Mouse (Mus musculus) midbrain, embryonic 16.5 days (tissue): Measurements from ENCODE around the gene P2ry10b. TPM values are rescaled to one million over a fixed set of nuclear protein-coding genes. Genes with fewer than 3 reads are reported as not detected.

Source experiments
- ATAC-seq: fragments of 200-750 bp; cut with Nextera tagmentation; 2 replicates; pipeline ENCODE4 v1.8.0; 2017; ENCODE audit warnings: moderate TSS enrichment
- H3K27ac ChIP-seq: fragments of 300-500 bp; sonication (generic); 2 replicates; pipeline ENCODE4 v1.5.1; 2014; ENCODE audit warnings: mild to moderate bottlenecking, low read length, mixed read lengths
- H3K27me3 ChIP-seq: fragments of 300-500 bp; sonication (generic); 2 replicates; pipeline ENCODE4 v1.6.1; 2014; ENCODE audit warnings: low read depth, low read length, mixed read lengths; ENCODE audit not compliant: control insufficient read depth, insufficient read depth
- H3K36me3 ChIP-seq: fragments of 300-500 bp; sonication (generic); 2 replicates; pipeline ENCODE4 v1.6.1; 2014; ENCODE audit warnings: mild to moderate bottlenecking, low read length, moderate library complexity, mixed read lengths; ENCODE audit not compliant: control insufficient read depth, insufficient read depth
- H3K4me1 ChIP-seq: fragments of 300-500 bp; sonication (generic); 2 replicates; pipeline ENCODE4 v1.6.1; 2014; ENCODE audit warnings: mild to moderate bottlenecking, low read length, mixed read lengths; ENCODE audit not compliant: control insufficient read depth, insufficient read depth
- H3K4me2 ChIP-seq: fragments of 300-500 bp; sonication (generic); 2 replicates; pipeline ENCODE4 v1.6.1; 2014; ENCODE audit warnings: mild to moderate bottlenecking, low read length, mixed read lengths
- H3K4me3 ChIP-seq: fragments of 300-500 bp; sonication (generic); 2 replicates; pipeline ENCODE4 v1.5.1; 2014; ENCODE audit warnings: low read depth, mild to moderate bottlenecking, low read length, moderate library complexity, mixed read lengths
- H3K9ac ChIP-seq: fragments of 300-500 bp; sonication (generic); 2 replicates; pipeline ENCODE4 v1.6.1; 2014; ENCODE audit warnings: low read depth, low read length, mixed read lengths
- H3K9me3 ChIP-seq: fragments of 300-500 bp; sonication (generic); replicated peaks from 2 replicates; pipeline ENCODE4 v1.6.1; 2014; ENCODE audit warnings: mild to moderate bottlenecking, low read length, mixed read lengths; ENCODE audit not compliant: control insufficient read depth, poor library complexity, severe bottlenecking
- WGBS: fragments of 180-500 bp; shearing (Covaris S2); extraction: QIAGEN DNeasy Blood & Tissue Kit; methylation state at CpG from one replicate; pipeline ENCODE4 v1.1.7; 2014; 5-methylcytosine and 5-hydroxymethylcytosine counted together
- polyA plus RNA-seq: library from polyadenylated mRNA; unstranded; fragments of >200 nt; fragmentation: Nextera tagmentation; extraction: Ambion mirVana; gene quantifications from 2 replicates; pipeline ENCODE4 v1.2.1, GENCODE M21; 2015

P2ry10b gene
- polyA plus RNA-seq, 1 experiment from 2014 or later = 0.34 TPM

DNA sequence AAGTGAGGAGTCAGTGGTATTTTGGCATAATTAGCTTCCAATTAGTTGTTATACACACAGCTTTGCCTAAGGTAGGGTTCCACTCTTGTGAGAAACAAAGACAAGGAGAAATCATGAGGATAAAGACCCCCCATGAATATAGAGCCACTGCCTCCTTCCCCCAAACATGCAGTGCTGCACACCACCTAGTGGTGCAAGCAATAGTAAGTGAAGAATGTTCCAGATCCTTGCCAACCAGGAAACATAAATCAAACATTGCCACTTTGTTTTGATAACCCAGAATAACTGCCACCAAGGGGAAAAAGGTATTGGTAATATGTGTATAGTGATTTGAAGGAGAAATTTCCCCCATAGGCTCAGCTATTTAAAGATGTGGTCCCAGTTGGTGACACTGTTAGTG lies 11.8 kb downstream of the P2ry10b start:
- no peaks in the 10 kb centered on the region for H3K4me1 ChIP-seq
- no peaks in the 10 kb centered on the region for H3K36me3 ChIP-seq
- H3K27ac ChIP-seq = no peak overlapping the region
- H3K27me3 ChIP-seq = no peaks in the 10 kb centered on the region
- ATAC-seq = no peak
- H3K9me3 ChIP-seq = no peaks in the 10 kb centered on the region
- H3K9ac ChIP-seq = no peak overlapping the region
- H3K4me2 ChIP-seq = no peak overlapping the region
- no peak overlapping the region for H3K4me3 ChIP-seq

DNA sequence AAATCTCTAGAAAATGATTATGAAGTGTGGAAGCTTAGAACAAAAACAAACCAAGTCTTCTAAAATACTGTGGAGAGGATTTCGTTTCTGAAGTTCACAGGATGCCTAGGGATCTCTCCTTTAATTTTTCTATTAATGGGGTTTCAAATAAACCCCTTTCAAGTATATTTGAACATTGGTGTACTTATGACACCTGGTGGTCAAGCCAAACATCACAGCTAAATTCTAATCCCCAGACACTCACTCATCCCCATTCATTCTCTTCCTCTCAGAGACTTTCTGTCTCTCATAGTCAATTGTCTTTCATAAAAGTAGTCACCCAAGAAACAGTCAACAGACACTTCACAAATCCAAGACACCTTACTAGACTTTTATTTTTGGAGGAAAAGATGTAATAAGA lies 19.6 kb downstream of the P2ry10b start:
- no peak for ATAC-seq
- Histone ChIP-seq H3K4me3 (no peak overlapping the region), H3K36me3 (no peaks in the 10 kb centered on the region), H3K4me1 (no peaks in the 10 kb centered on the region), H3K9ac (no peak overlapping the region), H3K27ac (no peak overlapping the region), H3K27me3 (no peaks in the 10 kb centered on the region), H3K9me3 (no peaks in the 10 kb centered on the region), H3K4me2 (no peak overlapping the region)
- 13% methylated on average over 1 of the region's 1 CpGs for WGBS

DNA sequence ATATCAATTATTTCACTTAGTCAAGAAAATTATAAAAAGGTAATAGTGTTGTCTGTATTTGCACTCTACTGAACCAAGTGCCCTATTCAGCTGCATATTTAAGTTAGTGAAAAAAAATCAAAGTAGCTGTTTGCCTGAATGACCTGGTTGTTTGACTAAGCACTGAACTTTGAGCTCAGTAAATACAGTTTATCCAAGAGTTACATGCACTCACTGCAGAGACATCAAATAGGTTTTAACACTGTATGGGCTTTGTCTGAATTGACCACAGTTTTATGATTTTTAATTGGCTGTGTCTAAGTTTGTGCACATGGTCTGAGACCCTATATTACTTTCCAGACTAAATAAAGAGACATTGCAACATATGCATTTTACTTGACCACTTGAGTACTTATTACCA lies 20.4 kb downstream of the P2ry10b start:
- H3K4me1 ChIP-seq = no peaks in the 10 kb centered on the region
- no peaks in the 10 kb centered on the region for H3K9me3 ChIP-seq
- no peak overlapping the region for H3K9ac ChIP-seq
- no peaks in the 10 kb centered on the region for H3K36me3 ChIP-seq
- ATAC-seq = no peak
- H3K27ac ChIP-seq = no peak overlapping the region
- no peak overlapping the region for H3K4me3 ChIP-seq
- no peak overlapping the region for H3K4me2 ChIP-seq
- H3K27me3 ChIP-seq = no peaks in the 10 kb centered on the region

DNA sequence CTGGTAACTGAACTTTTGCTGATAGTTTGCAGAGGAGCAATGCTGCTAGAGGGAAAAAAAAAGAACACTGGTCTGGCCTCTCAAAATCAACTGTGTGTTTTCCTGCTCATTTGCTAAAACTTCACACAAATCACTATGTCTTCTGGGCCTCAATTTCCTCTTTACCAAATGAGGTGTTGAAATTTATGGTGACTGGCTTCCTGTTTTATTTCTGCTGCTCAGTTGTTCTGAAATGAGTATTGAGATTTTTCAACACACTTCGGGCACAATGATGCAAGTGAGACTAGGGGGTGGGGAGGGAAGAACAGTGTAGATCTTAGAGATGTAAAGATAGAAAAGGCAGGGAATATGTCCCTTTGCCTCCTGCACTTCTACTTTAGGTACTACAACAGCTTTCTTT lies 30.0 kb downstream of the P2ry10b start:
- Histone ChIP-seq H3K4me2 (no peak overlapping the region), H3K27ac (no peak overlapping the region), H3K36me3 (no peaks in the 10 kb centered on the region), H3K4me3 (no peak overlapping the region), H3K9me3 (no peaks in the 10 kb centered on the region; the same call in 1 of the 2 replicates), H3K27me3 (no peaks in the 10 kb centered on the region), H3K4me1 (no peaks in the 10 kb centered on the region), H3K9ac (no peak overlapping the region)
- no peak for ATAC-seq
- WGBS = 94% methylated on average over 1 of the region's 1 CpGs

DNA sequence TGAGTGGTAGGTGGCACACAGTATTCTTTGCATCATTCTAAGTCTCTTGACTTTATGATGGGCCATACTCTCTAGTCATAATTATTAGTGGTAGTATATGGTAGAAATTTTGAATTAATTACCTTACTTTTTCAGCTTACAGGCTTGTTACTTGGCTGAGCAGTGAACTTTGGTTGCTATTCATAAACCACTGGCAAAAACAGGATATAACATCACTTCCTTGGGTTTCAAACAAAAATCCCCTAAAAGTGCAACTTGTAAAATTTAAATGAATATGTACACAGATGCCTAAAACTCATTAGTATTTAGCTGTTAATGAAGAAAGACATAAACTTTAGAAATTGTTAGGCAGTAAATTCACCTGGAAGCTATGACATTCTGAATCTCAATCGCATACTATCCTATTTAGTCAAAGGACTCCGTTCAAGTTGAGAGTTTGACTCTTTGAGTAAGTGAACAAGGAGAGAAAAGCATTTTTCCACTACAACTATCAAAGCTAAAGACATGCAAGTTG lies 68.9 kb downstream of the P2ry10b start:
- Histone ChIP-seq H3K36me3 (no peaks in the 10 kb centered on the region), H3K9ac (no peak overlapping the region), H3K9me3 (no peaks in the 10 kb centered on the region), H3K27me3 (no peaks in the 10 kb centered on the region), H3K27ac (no peak overlapping the region), H3K4me1 (no peaks in the 10 kb centered on the region), H3K4me2 (no peak overlapping the region), H3K4me3 (no peak overlapping the region)
- no peak for ATAC-seq
- WGBS = 96% methylated on average over 2 of the region's 2 CpGs

Other genes starting within 250 kb of the P2ry10b start
- 4.9 and 5.1 TPM in 2 replicates for gene Lpar4, start 228.3 kb upstream of the P2ry10b start, polyA plus RNA-seq
- not detected in 2 replicates for gene P2ry10, start 60.4 kb upstream of the P2ry10b start, polyA plus RNA-seq
- 0.09 TPM in 1 of 2 replicates, not detected in the other for gene Gpr174, start 107.0 kb downstream of the P2ry10b start, polyA plus RNA-seq